Mouse (Mus musculus): ENCODE measurements around the gene Dpysl4. TPM values are rescaled to one million over a fixed set of nuclear protein-coding genes. Genes with fewer than 3 reads are reported as not detected.

Gene Dpysl4
- polyA plus RNA-seq, 1 experiment from 2014 or later = 231 TPM

DNA sequence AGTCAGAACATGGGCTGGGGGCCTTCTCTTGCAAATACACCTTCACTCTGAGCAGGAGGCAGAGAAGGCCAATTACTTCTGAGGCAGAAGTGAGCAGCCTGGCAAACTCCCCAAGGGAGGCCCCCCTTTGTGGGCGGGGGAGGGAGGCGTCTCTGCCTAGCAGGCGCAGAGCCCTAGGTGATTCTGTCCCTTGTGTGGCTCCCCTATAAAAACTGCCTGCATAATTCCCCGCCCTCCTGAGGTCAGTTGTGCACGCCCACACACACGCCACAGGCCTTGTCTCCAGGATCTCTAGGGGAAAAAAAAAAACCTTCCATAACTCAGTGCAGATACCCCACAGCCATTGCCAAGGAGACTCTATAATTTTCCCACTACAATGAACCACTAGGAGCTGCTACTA is 44.6 kb downstream of the Dpysl4 start:
- Histone ChIP-seq H3K4me2 (replicated peaks; ENCODE audit: low read depth, low read length) (no peak overlapping the region), H3K36me3 (ENCODE audit: control insufficient read depth, insufficient read depth, low read length) (no peaks in the 10 kb centered on the region), H3K27ac (ENCODE audit: low read depth, low read length) (0 out of 2 replicates have a peak overlapping the region, but pooled peaks have one; percentile 17), H3K4me3 (ENCODE audit: low read depth, low read length) (no peak overlapping the region), H3K27me3 (ENCODE audit: control insufficient read depth, insufficient read depth, low read length) (no peaks in the 10 kb centered on the region), H3K4me1 (replicated peaks; ENCODE audit: control insufficient read depth, insufficient read depth, low read length) (peaks cover 4% of the 10 kb centered on the region), H3K9ac (ENCODE audit: low read depth, low read length) (0 out of 2 replicates have a peak overlapping the region, but pooled peaks have one; percentile 15), H3K9me3 (ENCODE audit: control insufficient read depth, low read length) (no peaks in the 10 kb centered on the region)
- DNase-seq (ENCODE audit: low spot score) = no peak
- WGBS = 47% methylated on average over 6 of the region's 6 CpGs
- ATAC-seq (ENCODE audit: low FRiP score) = no peak

- H3K36me3 ChIP-seq (ENCODE audit: control insufficient read depth, insufficient read depth, low read length) = no peaks in the 10 kb centered on the region
These were observed 45.7 kb downstream of the Dpysl4 start for GRCm38 (mm10) chr7:139131538-139131937.

GRCm38 (mm10) chr7:139133446-139133845 is 47.6 kb downstream of the Dpysl4 start:
- peaks cover 7% of the 10 kb centered on the region for H3K4me1 ChIP-seq (replicated peaks; ENCODE audit: control insufficient read depth, insufficient read depth, low read length)
- WGBS = 88% methylated on average over 3 of the region's 3 CpGs
- no peak overlapping the region for H3K27ac ChIP-seq (ENCODE audit: low read depth, low read length)
- ATAC-seq (ENCODE audit: low FRiP score) (no peak), DNase-seq (ENCODE audit: low spot score) (no peak)
- H3K4me2 ChIP-seq (replicated peaks; ENCODE audit: low read depth, low read length) = no peak overlapping the region
- H3K4me3 ChIP-seq (ENCODE audit: low read depth, low read length) = no peak overlapping the region
- no peaks in the 10 kb centered on the region for H3K27me3 ChIP-seq (ENCODE audit: control insufficient read depth, insufficient read depth, low read length)
- no peak overlapping the region for H3K9ac ChIP-seq (ENCODE audit: low read depth, low read length)
- H3K9me3 ChIP-seq (ENCODE audit: control insufficient read depth, low read length) = no peaks in the 10 kb centered on the region
- no peaks in the 10 kb centered on the region for H3K36me3 ChIP-seq (ENCODE audit: control insufficient read depth, insufficient read depth, low read length)

More at GRCm38 (mm10) chr7:139131538-139131937, 45.7 kb downstream of the Dpysl4 start:
- no peaks in the 10 kb centered on the region for H3K27me3 ChIP-seq (ENCODE audit: control insufficient read depth, insufficient read depth, low read length)
- 81% methylated on average over 8 of the region's 8 CpGs for WGBS
- H3K4me2 ChIP-seq (replicated peaks; ENCODE audit: low read depth, low read length) = no peak overlapping the region
- DNase-seq (ENCODE audit: low spot score) = no peak
- no peaks in the 10 kb centered on the region for H3K9me3 ChIP-seq (ENCODE audit: control insufficient read depth, low read length)
- no peak overlapping the region for H3K9ac ChIP-seq (ENCODE audit: low read depth, low read length)
- H3K4me1 ChIP-seq (replicated peaks; ENCODE audit: control insufficient read depth, insufficient read depth, low read length) = peaks cover 7% of the 10 kb centered on the region
- no peak for ATAC-seq (ENCODE audit: low FRiP score)
- H3K4me3 ChIP-seq (ENCODE audit: low read depth, low read length) = no peak overlapping the region
- no peak overlapping the region for H3K27ac ChIP-seq (ENCODE audit: low read depth, low read length)

DNA sequence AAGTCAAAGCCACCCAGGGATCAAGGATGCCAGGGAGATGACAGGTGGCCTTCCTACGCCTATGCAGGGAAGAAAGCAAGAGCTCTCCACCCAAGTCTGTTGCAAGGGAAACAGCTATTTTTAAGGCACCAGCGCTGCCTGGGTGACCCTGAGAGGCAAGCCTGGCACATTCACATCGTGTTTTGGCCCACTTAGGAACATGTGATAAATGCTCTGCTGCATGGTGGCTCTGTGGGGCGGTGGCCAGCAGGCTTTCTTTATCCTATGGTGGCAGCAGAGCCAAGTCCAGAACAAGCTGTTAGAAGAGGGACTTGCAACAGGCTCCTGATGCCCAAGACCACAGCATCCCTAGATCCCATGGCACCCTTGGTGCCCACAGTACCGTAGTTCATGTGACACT is 49.4 kb downstream of the Dpysl4 start:
- no peak overlapping the region for H3K9ac ChIP-seq (ENCODE audit: low read depth, low read length)
- H3K9me3 ChIP-seq (ENCODE audit: control insufficient read depth, low read length) = no peaks in the 10 kb centered on the region
- no peak for DNase-seq (ENCODE audit: low spot score)
- ATAC-seq (ENCODE audit: low FRiP score) = no peak
- peaks cover 7% of the 10 kb centered on the region for H3K4me1 ChIP-seq (replicated peaks; ENCODE audit: control insufficient read depth, insufficient read depth, low read length)
- H3K27me3 ChIP-seq (ENCODE audit: control insufficient read depth, insufficient read depth, low read length) = no peaks in the 10 kb centered on the region
- no peaks in the 10 kb centered on the region for H3K36me3 ChIP-seq (ENCODE audit: control insufficient read depth, insufficient read depth, low read length)
- no peak overlapping the region for H3K4me3 ChIP-seq (ENCODE audit: low read depth, low read length)
- 91% methylated on average over 5 of the region's 5 CpGs for WGBS
- no peak overlapping the region for H3K4me2 ChIP-seq (replicated peaks; ENCODE audit: low read depth, low read length)
- no peak overlapping the region for H3K27ac ChIP-seq (ENCODE audit: low read depth, low read length)

DNA sequence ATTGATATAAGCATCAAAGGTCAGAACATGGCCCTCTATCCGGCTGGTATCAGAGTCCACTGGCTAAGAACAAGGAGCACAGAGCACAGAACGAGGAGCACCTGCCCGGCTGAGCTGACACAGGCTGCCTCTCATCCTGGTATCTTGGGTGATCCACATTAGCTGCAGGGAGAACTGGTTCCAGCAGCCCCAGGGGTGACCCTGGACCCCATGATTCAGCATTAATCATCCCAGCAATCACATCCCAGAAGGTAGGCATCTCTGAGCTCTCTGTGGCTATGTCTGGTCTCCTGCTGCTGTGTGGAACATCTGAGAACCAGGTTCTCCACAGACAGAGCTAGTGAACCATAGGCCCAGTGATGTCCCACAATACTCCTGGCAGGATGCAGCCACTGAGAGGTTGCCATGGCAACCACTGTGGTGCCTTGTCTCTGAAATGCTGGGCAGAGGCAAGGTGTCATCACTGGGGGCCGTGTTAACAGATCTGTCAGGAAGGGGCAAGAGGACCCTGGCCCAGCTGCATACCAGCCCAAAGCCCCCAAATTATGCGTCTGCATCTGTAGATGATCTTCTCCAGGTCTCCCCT is 51.2 kb downstream of the Dpysl4 start:
- no peak for ATAC-seq (ENCODE audit: low FRiP score)
- Histone ChIP-seq H3K9ac (ENCODE audit: low read depth, low read length) (no peak overlapping the region), H3K36me3 (ENCODE audit: control insufficient read depth, insufficient read depth, low read length) (no peaks in the 10 kb centered on the region), H3K4me1 (replicated peaks; ENCODE audit: control insufficient read depth, insufficient read depth, low read length) (peaks cover 11% of the 10 kb centered on the region), H3K9me3 (ENCODE audit: control insufficient read depth, low read length) (no peaks in the 10 kb centered on the region), H3K27me3 (ENCODE audit: control insufficient read depth, insufficient read depth, low read length) (no peaks in the 10 kb centered on the region), H3K4me2 (replicated peaks; ENCODE audit: low read depth, low read length) (no peak overlapping the region), H3K27ac (ENCODE audit: low read depth, low read length) (no peak overlapping the region), H3K4me3 (ENCODE audit: low read depth, low read length) (no peak overlapping the region)
- peak; percentile 48 for DNase-seq (ENCODE audit: low spot score)
- 70% methylated on average over 5 of the region's 5 CpGs for WGBS

GRCm38 (mm10) chr7:139139921-139140461 is 54.2 kb downstream of the Dpysl4 start:
- peaks cover 11% of the 10 kb centered on the region for H3K4me1 ChIP-seq (replicated peaks; ENCODE audit: control insufficient read depth, insufficient read depth, low read length)
- H3K4me2 ChIP-seq (replicated peaks; ENCODE audit: low read depth, low read length) = peak overlapping the region; percentile 14; the same call in 1 of the 2 replicates
- peak overlapping the region; percentile 74 for H3K27ac ChIP-seq (ENCODE audit: low read depth, low read length)

DNA sequence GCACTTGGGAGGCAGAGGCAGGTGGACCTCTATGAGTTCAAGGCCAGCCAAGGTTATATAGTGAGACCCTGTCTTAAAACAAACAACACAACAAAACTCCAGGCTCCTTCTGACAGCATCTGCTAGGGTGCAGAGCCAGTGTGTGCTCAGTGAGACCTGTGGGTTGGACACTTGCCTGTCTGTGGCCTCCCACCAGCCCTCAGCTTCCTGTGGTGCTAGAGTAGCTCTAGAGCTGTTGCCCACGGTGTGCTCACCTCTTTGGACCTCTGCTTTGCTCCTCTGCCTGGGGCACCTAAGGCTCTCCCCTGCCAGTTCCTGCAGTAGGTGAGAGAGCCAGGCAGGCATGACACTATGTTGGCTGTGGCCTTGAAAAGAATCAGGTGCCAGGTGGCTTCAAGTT is 58.0 kb downstream of the Dpysl4 start:
- Histone ChIP-seq H3K9me3 (ENCODE audit: control insufficient read depth, low read length) (no peaks in the 10 kb centered on the region), H3K36me3 (ENCODE audit: control insufficient read depth, insufficient read depth, low read length) (no peaks in the 10 kb centered on the region), H3K27ac (ENCODE audit: low read depth, low read length) (no peak overlapping the region), H3K4me2 (replicated peaks; ENCODE audit: low read depth, low read length) (no peak overlapping the region), H3K27me3 (ENCODE audit: control insufficient read depth, insufficient read depth, low read length) (no peaks in the 10 kb centered on the region), H3K4me1 (replicated peaks; ENCODE audit: control insufficient read depth, insufficient read depth, low read length) (peaks cover 7% of the 10 kb centered on the region), H3K4me3 (ENCODE audit: low read depth, low read length) (no peak overlapping the region), H3K9ac (ENCODE audit: low read depth, low read length) (no peak overlapping the region)
- ATAC-seq (ENCODE audit: low FRiP score) = no peak
- DNase-seq (ENCODE audit: low spot score) = no peak
- 85% methylated on average over 1 of the region's 1 CpGs for WGBS

More at GRCm38 (mm10) chr7:139139921-139140461, 54.2 kb downstream of the Dpysl4 start:
- Histone ChIP-seq H3K36me3 (ENCODE audit: control insufficient read depth, insufficient read depth, low read length) (no peaks in the 10 kb centered on the region), H3K27me3 (ENCODE audit: control insufficient read depth, insufficient read depth, low read length) (no peaks in the 10 kb centered on the region), H3K9ac (ENCODE audit: low read depth, low read length) (peak overlapping the region; percentile 34; the same call in 1 of the 2 replicates), H3K4me3 (ENCODE audit: low read depth, low read length) (no peak overlapping the region), H3K9me3 (ENCODE audit: control insufficient read depth, low read length) (no peaks in the 10 kb centered on the region)
- peak; percentile 75 for DNase-seq (ENCODE audit: low spot score)
- WGBS = under 1% methylated on average over 11 of the region's 11 CpGs
- peak; percentile 89 for ATAC-seq (ENCODE audit: low FRiP score)

GRCm38 (mm10) chr7:139145891-139146290 is 60.1 kb downstream of the Dpysl4 start:
- Histone ChIP-seq H3K9ac (ENCODE audit: low read depth, low read length) (no peak overlapping the region), H3K36me3 (ENCODE audit: control insufficient read depth, insufficient read depth, low read length) (no peaks in the 10 kb centered on the region), H3K4me3 (ENCODE audit: low read depth, low read length) (no peak overlapping the region), H3K9me3 (ENCODE audit: control insufficient read depth, low read length) (no peaks in the 10 kb centered on the region), H3K27ac (ENCODE audit: low read depth, low read length) (no peak overlapping the region), H3K27me3 (ENCODE audit: control insufficient read depth, insufficient read depth, low read length) (no peaks in the 10 kb centered on the region), H3K4me1 (replicated peaks; ENCODE audit: control insufficient read depth, insufficient read depth, low read length) (peaks cover 3% of the 10 kb centered on the region; the same call in 1 of the 2 replicates), H3K4me2 (replicated peaks; ENCODE audit: low read depth, low read length) (no peak overlapping the region)
- no peak for DNase-seq (ENCODE audit: low spot score)
- no peak for ATAC-seq (ENCODE audit: low FRiP score)
- 24% methylated on average over 7 of the region's 7 CpGs for WGBS

- Histone ChIP-seq H3K9me3 (ENCODE audit: control insufficient read depth, low read length) (no peaks in the 10 kb centered on the region), H3K4me1 (replicated peaks; ENCODE audit: control insufficient read depth, insufficient read depth, low read length) (peaks cover 6% of the 10 kb centered on the region; the same call in 1 of the 2 replicates), H3K27ac (ENCODE audit: low read depth, low read length) (no peak overlapping the region), H3K9ac (ENCODE audit: low read depth, low read length) (no peak overlapping the region), H3K4me3 (ENCODE audit: low read depth, low read length) (no peak overlapping the region), H3K27me3 (ENCODE audit: control insufficient read depth, insufficient read depth, low read length) (no peaks in the 10 kb centered on the region), H3K36me3 (ENCODE audit: control insufficient read depth, insufficient read depth, low read length) (no peaks in the 10 kb centered on the region), H3K4me2 (replicated peaks; ENCODE audit: low read depth, low read length) (no peak overlapping the region)
- 48% methylated on average over 4 of the region's 4 CpGs for WGBS
- ATAC-seq (ENCODE audit: low FRiP score) (peak; percentile 15; the same call in 1 of the 2 replicates), DNase-seq (ENCODE audit: low spot score) (no peak)
These were observed 61.6 kb downstream of the Dpysl4 start for GRCm38 (mm10) chr7:139147360-139147759.
